Mouse (Mus musculus) forebrain, embryonic 11.5 days (tissue): ENCODE data around the gene Rpa2. TPM values are rescaled to one million over a fixed set of nuclear protein-coding genes. Genes with fewer than 3 reads are reported as not detected.

Source experiments
- ATAC-seq: fragments of 200-750 bp; cut with Nextera tagmentation; replicated peaks from 2 replicates; pipeline ENCODE4 v1.8.0; 2017; ENCODE audit warnings: moderate TSS enrichment; ENCODE audit not compliant: low FRiP score
- DNase-seq: peaks from one replicate; pipeline ENCODE4 v3.0.0-alpha.2; 2017; ENCODE audit warnings: low spot score
- H3K27ac ChIP-seq: fragments of 300-500 bp; sonication (generic); 2 replicates; pipeline ENCODE4 v1.5.1; 2014; ENCODE audit warnings: low read depth, low read length
- H3K27me3 ChIP-seq: fragments of 300-500 bp; sonication (generic); 2 replicates; pipeline ENCODE4 v1.6.1; 2014; ENCODE audit warnings: mild to moderate bottlenecking, low read length, mixed read lengths; ENCODE audit not compliant: control insufficient read depth, insufficient read depth
- H3K36me3 ChIP-seq: fragments of 300-500 bp; sonication (generic); 2 replicates; pipeline ENCODE4 v1.6.1; 2014; ENCODE audit warnings: mild to moderate bottlenecking, low read length, moderate library complexity, mixed read lengths; ENCODE audit not compliant: control insufficient read depth, insufficient read depth
- H3K4me1 ChIP-seq: fragments of 300-500 bp; sonication (generic); replicated peaks from 2 replicates; pipeline ENCODE4 v1.6.1; 2014; ENCODE audit warnings: low read length, mixed read lengths; ENCODE audit not compliant: control insufficient read depth, insufficient read depth
- H3K4me2 ChIP-seq: fragments of 300-500 bp; sonication (generic); 2 replicates; pipeline ENCODE4 v1.6.1; 2014; ENCODE audit warnings: low read depth, mild to moderate bottlenecking, low read length, moderate library complexity, mixed read lengths; ENCODE audit not compliant: severe bottlenecking
- H3K4me3 ChIP-seq: fragments of 300-500 bp; sonication (generic); 2 replicates; pipeline ENCODE4 v1.5.1; 2014; ENCODE audit warnings: low read depth, low read length
- H3K9ac ChIP-seq: fragments of 300-500 bp; sonication (generic); 2 replicates; pipeline ENCODE4 v1.6.1; 2014; ENCODE audit warnings: low read length
- H3K9me3 ChIP-seq: fragments of 300-500 bp; sonication (generic); 2 replicates; pipeline ENCODE4 v1.6.1; 2016; ENCODE audit warnings: low read length, mixed read lengths; ENCODE audit not compliant: control insufficient read depth
- WGBS: fragments of 180-500 bp; shearing (Covaris S2); extraction: QIAGEN DNeasy Blood & Tissue Kit; methylation state at CpG from one replicate; pipeline ENCODE4 v1.1.7; 2014; 5-methylcytosine and 5-hydroxymethylcytosine counted together
- polyA plus RNA-seq: library from polyadenylated mRNA; unstranded; fragments of >200 nt; fragmentation: Nextera tagmentation; extraction: Ambion mirVana; gene quantifications from 2 replicates; pipeline ENCODE4 v1.2.1, GENCODE M21; 2014

Rpa2 gene
- polyA plus RNA-seq, result 177 and 187 TPM in 2 replicates

- H3K27ac ChIP-seq, result no peak within 1 kb of the TSS
- peak; percentile 95 for ATAC-seq
- under 1% methylated on average over 70 of the region's 71 CpGs for WGBS
Observed at GRCm38 (mm10) chr4:132767914-132768876, at the start of gene Rpa2. Rpa2 (plus strand) TSS chr4:132768332.

DNA sequence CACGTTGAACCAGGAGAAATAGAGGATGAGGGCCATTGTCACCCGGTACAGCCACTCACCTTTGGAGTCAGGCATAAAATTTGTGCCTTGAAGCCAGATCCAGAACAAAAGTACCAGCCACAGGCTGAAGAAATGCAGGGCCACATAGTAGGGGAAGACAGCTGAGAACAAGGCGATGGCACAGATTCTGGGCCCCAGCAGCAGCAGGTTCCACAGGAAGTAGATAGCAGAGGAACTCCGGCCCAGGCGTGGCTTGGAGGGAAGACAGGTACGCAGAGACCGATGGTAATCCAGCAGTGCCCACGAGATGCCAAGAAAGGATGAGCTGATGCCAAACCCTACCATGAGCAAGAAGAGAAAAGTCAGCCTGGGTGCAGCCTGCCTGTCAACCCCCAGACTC is 39.9 kb upstream of the Rpa2 start:
- Histone ChIP-seq H3K36me3 (0 out of 2 replicates have a peak, but pooled peaks cover 3% of the 10 kb centered on the region), H3K4me3 (no peak overlapping the region), H3K9ac (no peak overlapping the region), H3K4me2 (no peak overlapping the region), H3K9me3 (no peaks in the 10 kb centered on the region), H3K27me3 (no peaks in the 10 kb centered on the region), H3K4me1 (no peaks in the 10 kb centered on the region), H3K27ac (no peak overlapping the region)
- DNase-seq, result no peak
- ATAC-seq, result no peak
- WGBS, result 92% methylated on average over 8 of the region's 8 CpGs

More at GRCm38 (mm10) chr4:132767914-132768876, at the start of gene Rpa2:
- Histone ChIP-seq H3K27me3 (no peaks in the 10 kb centered on the region), H3K4me3 (peak within 1 kb of the TSS; percentile 69), H3K9ac (peak within 1 kb of the TSS; percentile 69), H3K36me3 (peaks cover 9% of the 10 kb centered on the region; the same call in 1 of the 2 replicates), H3K9me3 (no peaks in the 10 kb centered on the region), H3K4me1 (no peaks in the 10 kb centered on the region; the same call in 1 of the 2 replicates), H3K4me2 (peak within 1 kb of the TSS; percentile 61)
- peak; percentile 98 for DNase-seq

DNA sequence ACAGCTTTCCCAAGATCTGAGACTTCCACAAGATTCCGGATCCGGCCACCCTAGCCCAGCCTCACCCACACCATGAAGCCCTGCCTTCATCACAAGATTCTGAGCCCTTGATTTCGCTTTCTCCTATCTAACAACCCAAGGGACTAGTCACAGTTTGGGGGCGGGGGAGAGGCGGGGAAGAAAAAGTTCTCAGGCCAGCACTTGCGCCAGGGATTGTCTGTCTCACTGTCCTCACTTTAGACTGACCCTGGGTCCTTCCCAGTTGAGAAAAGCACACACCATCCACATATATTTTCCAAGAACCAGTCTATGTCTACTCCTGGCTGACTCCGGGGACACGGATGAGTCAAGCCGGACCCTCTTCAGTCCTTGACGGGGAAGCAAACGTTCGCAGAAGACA is 36.5 kb upstream of the Rpa2 start:
- H3K9me3 ChIP-seq, result no peaks in the 10 kb centered on the region
- H3K4me3 ChIP-seq, result peak overlapping the region; percentile 54; the same call in 1 of the 2 replicates
- no peak for DNase-seq
- no peak overlapping the region for H3K9ac ChIP-seq
- H3K27me3 ChIP-seq, result no peaks in the 10 kb centered on the region
- no peaks in the 10 kb centered on the region for H3K4me1 ChIP-seq
- H3K36me3 ChIP-seq, result no peaks in the 10 kb centered on the region
- no peak for ATAC-seq
- no peak overlapping the region for H3K27ac ChIP-seq
- peak overlapping the region; percentile 71 for H3K4me2 ChIP-seq
- WGBS, result 54% methylated on average over 12 of the region's 12 CpGs

GRCm38 (mm10) chr4:132732148-132732684 is 35.9 kb upstream of the Rpa2 start, which contains the start of gene Xkr8:
Xkr8 (minus strand) TSS chr4:132732546.
- Histone ChIP-seq H3K4me3 (peak within 1 kb of the TSS; percentile 54), H3K4me1 (no peaks in the 10 kb centered on the region), H3K36me3 (no peaks in the 10 kb centered on the region), H3K27me3 (no peaks in the 10 kb centered on the region), H3K9me3 (no peaks in the 10 kb centered on the region), H3K4me2 (peak within 1 kb of the TSS; percentile 71), H3K27ac (no peak within 1 kb of the TSS), H3K9ac (peak within 1 kb of the TSS; percentile 61)
- ATAC-seq (peak; percentile 96), DNase-seq (peak; percentile 95)
- WGBS, result 4% methylated on average over 32 of the region's 34 CpGs

- DNase-seq, result no peak
- Histone ChIP-seq H3K9me3 (no peaks in the 10 kb centered on the region), H3K27ac (no peak overlapping the region), H3K9ac (no peak overlapping the region), H3K27me3 (no peaks in the 10 kb centered on the region), H3K4me2 (no peak overlapping the region), H3K4me1 (no peaks in the 10 kb centered on the region), H3K36me3 (no peaks in the 10 kb centered on the region), H3K4me3 (no peak overlapping the region)
- 91% methylated on average over 25 of the region's 25 CpGs for WGBS
- no peak for ATAC-seq
Observed at GRCm38 (mm10) chr4:132733071-132733770, 34.9 kb upstream of the Rpa2 start.

DNA sequence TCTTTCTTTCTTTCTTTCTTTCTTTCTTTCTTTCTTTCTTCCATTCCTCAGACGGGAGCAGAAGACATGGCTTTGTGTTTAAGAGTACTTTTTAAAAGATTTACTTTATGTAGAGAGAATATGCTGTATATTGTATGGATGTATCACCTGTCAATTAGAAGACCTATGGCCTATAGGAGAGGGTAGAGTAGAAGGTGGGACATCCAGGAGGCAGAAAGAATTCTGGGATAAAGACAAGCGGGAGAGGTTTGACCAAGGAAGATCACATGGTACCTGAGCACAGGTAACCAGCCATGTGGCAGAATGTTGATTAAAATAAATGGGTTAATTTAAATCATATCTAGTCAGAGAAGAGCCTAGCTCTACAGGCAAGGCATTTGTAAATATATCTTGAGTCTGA is 33.4 kb upstream of the Rpa2 start:
- Histone ChIP-seq H3K9ac (no peak overlapping the region), H3K9me3 (no peaks in the 10 kb centered on the region), H3K27me3 (no peaks in the 10 kb centered on the region), H3K27ac (no peak overlapping the region), H3K36me3 (no peaks in the 10 kb centered on the region), H3K4me2 (no peak overlapping the region), H3K4me3 (no peak overlapping the region), H3K4me1 (no peaks in the 10 kb centered on the region)
- ATAC-seq (no peak), DNase-seq (no peak)
- WGBS, result 88% methylated on average over 2 of the region's 2 CpGs

DNA sequence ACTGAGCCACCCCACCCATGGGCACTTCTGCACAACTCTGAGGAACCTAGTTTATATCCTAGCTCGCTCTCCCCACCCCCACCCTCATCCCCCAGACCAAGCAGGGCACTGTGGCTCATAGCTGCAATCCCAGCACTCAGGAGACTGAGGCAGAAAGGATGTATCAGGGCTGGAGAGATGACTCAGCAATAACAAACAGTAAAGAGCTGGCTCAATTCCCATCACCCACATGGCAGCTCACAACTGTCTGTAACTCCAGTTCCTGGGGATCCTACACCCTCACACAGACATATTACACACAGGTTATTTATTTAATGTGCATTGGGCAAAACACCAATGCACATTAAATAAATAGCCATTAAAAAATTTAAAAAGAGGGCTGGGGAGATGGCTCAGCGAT is 32.7 kb upstream of the Rpa2 start:
- H3K4me1 ChIP-seq, result no peaks in the 10 kb centered on the region
- 91% methylated on average over 2 of the region's 2 CpGs for WGBS
- no peaks in the 10 kb centered on the region for H3K9me3 ChIP-seq
- no peak overlapping the region for H3K27ac ChIP-seq
- no peak overlapping the region for H3K4me3 ChIP-seq
- no peak overlapping the region for H3K4me2 ChIP-seq
- H3K36me3 ChIP-seq, result no peaks in the 10 kb centered on the region
- H3K9ac ChIP-seq, result no peak overlapping the region
- DNase-seq, result no peak
- no peaks in the 10 kb centered on the region for H3K27me3 ChIP-seq
- no peak for ATAC-seq

GRCm38 (mm10) chr4:132735894-132736293 is 32.2 kb upstream of the Rpa2 start:
- H3K27me3 ChIP-seq, result no peaks in the 10 kb centered on the region
- no peak overlapping the region for H3K4me3 ChIP-seq
- no peak overlapping the region for H3K9ac ChIP-seq
- H3K4me1 ChIP-seq, result no peaks in the 10 kb centered on the region
- DNase-seq (no peak), ATAC-seq (no peak)
- H3K27ac ChIP-seq, result no peak overlapping the region
- no peaks in the 10 kb centered on the region for H3K9me3 ChIP-seq
- H3K36me3 ChIP-seq, result no peaks in the 10 kb centered on the region
- WGBS, result 86% methylated on average over 3 of the region's 3 CpGs
- H3K4me2 ChIP-seq, result no peak overlapping the region
